ENCODE assay signal across 9 mouse cellular contexts in genomic region chr12:24697484-24698204, GRCm38 (mm10). TPM values are rescaled to one million over a fixed set of nuclear protein-coding genes. Genes with fewer than 3 reads are reported as not detected.
DNase-seq lines count a peak whose midpoint lies in the region; ATAC-seq and TF ChIP-seq lines count a peak whose summit lies in the region.
"Had no signal": no experiment of that assay in that cellular context is flagged by ENCODE, and none has a peak within 500 bp of the region (broad histone marks: within the 10 kb centered on the region; RNA-seq: fewer than 3 reads in every experiment).

No protein-coding gene starts in this region.

- 0 out of 2 replicates have a peak overlapping the region, but pooled peaks have one; percentile 1 for H3K4me2 ChIP-seq in hindbrain, embryonic 14.5 days (replicated peaks)
- H3K4me2 ChIP-seq in midbrain, embryonic 14.5 days (ENCODE audit: low read length) = peak overlapping the region; percentile 17; the same call in 1 of the 2 replicates

- no peaks in the 10 kb centered on the region for H3K36me3 ChIP-seq in hindbrain, embryonic 14.5 days (replicated peaks; ENCODE audit: control insufficient read depth, insufficient read depth)
- H3K36me3 ChIP-seq in midbrain, embryonic 14.5 days (ENCODE audit: control insufficient read depth, insufficient read depth, low read length) = no peaks in the 10 kb centered on the region

- no peak overlapping the region for H3K9ac ChIP-seq in hindbrain, embryonic 14.5 days
- H3K9ac ChIP-seq in midbrain, embryonic 14.5 days (replicated peaks; ENCODE audit: low read length) = no peak overlapping the region

- H3K4me1 ChIP-seq in hindbrain, embryonic 14.5 days (replicated peaks; ENCODE audit: control insufficient read depth, insufficient read depth, low read length) = no peaks in the 10 kb centered on the region
- no peaks in the 10 kb centered on the region for H3K4me1 ChIP-seq in midbrain, embryonic 14.5 days (ENCODE audit: control insufficient read depth, insufficient read depth, low read length)
- no peaks in the 10 kb centered on the region for H3K4me1 ChIP-seq in cerebellum, adult 2 months (ENCODE audit: control insufficient read depth, insufficient read depth, low read length)

- no peak overlapping the region for H3K27ac ChIP-seq in hindbrain, embryonic 14.5 days
- H3K27ac ChIP-seq in midbrain, embryonic 14.5 days (replicated peaks; ENCODE audit: low read depth, low read length) = no peak overlapping the region
- no peak overlapping the region for H3K27ac ChIP-seq in cerebellum, adult 2 months (ENCODE audit: insufficient read depth, low read length)
- H3K27ac ChIP-seq: macrophage had no signal

- no peak for TF ChIP-seq POLR2A in cerebellum, adult 2 months (IDR thresholded peaks at IDR 0.05; ENCODE audit: borderline replicate concordance, insufficient read depth, low read length)

- WGBS in hindbrain, embryonic 14.5 days = 65% methylated on average over 8 of the region's 8 CpGs
- 68% methylated on average over 8 of the region's 8 CpGs for WGBS in midbrain, embryonic 14.5 days
- 56% methylated on average over 8 of the region's 8 CpGs for WGBS in cerebellum, adult 2 months

- H3K9me3 ChIP-seq in hindbrain, embryonic 14.5 days (ENCODE audit: control insufficient read depth, low read length) = no peaks in the 10 kb centered on the region
- no peaks in the 10 kb centered on the region for H3K9me3 ChIP-seq in midbrain, embryonic 14.5 days (ENCODE audit: control insufficient read depth, low read length)

- H3K27me3 ChIP-seq in hindbrain, embryonic 14.5 days (ENCODE audit: control insufficient read depth, insufficient read depth, low read length) = no peaks in the 10 kb centered on the region
- H3K27me3 ChIP-seq in midbrain, embryonic 14.5 days (ENCODE audit: control insufficient read depth, insufficient read depth, low read length) = no peaks in the 10 kb centered on the region
- H3K27me3 ChIP-seq in cerebellum, adult 2 months (ENCODE audit: control insufficient read depth, insufficient read depth, low read length) = no peaks in the 10 kb centered on the region

- no peak for TF ChIP-seq CTCF in cerebellum, adult 2 months (IDR thresholded peaks at IDR 0.05; ENCODE audit: borderline replicate concordance, insufficient read depth, low read depth, low read length)

- peak; percentile 55; the same call in 1 of the 2 replicates for ATAC-seq in hindbrain, embryonic 14.5 days (ENCODE audit: low FRiP score)
- peak; percentile 17; the same call in 1 of the 2 replicates for ATAC-seq in midbrain, embryonic 14.5 days (ENCODE audit: low FRiP score, low TSS enrichment)
- ATAC-seq in inflammation-experienced regulatory T-cells, adult 6 months = no peak

- DNase-seq in kidney, adult 9 months = peak; percentile 58
- no peak for DNase-seq in kidney, adult 11 months
- DNase-seq in NIH3T3 (ENCODE audit: low read depth) = peak; percentile 36
- DNase-seq in hindbrain, embryonic 14.5 days (ENCODE audit: low spot score) = no peak
- no peak for DNase-seq in midbrain, embryonic 14.5 days
- no peak for DNase-seq in thymus, adult 18-20 months
- DNase-seq in cerebellum, adult 2 months = no peak

- no peak overlapping the region for H3K4me3 ChIP-seq in hindbrain, embryonic 14.5 days (replicated peaks; ENCODE audit: low read length)
- H3K4me3 ChIP-seq in midbrain, embryonic 14.5 days (replicated peaks; ENCODE audit: low read depth, low read length) = no peak overlapping the region
- no peak overlapping the region for H3K4me3 ChIP-seq in cerebellum, adult 2 months (replicated peaks; ENCODE audit: insufficient read depth, low read depth, low read length)

RNA-seq across cellular contexts. Expression of gene Rrm2, which starts 10.4 kb away (rescaled TPM):
- 42.8 and 52.5 TPM in 2 replicates for polyA plus RNA-seq in hindbrain, embryonic 14.5 days (2014; fragmentation: Nextera tagmentation; extraction: Ambion mirVana)
- 38.8 and 62.6 TPM in 2 replicates for polyA plus RNA-seq in midbrain, embryonic 14.5 days (2014; fragmentation: Nextera tagmentation; extraction: Ambion mirVana)
- 100 to 1,000 TPM in 1 of 3 experiments, 10 to 100 TPM in 2; 41.3 to 492 (median 44.8) TPM for polyA plus RNA-seq in inflammation-experienced regulatory T-cells, adult 6 months (2017; shearing (Covaris generic))
- polyA plus RNA-seq in cerebellum, adult 2 months (2012; rRNA removed) = 1.2 TPM in 2 replicates

RNA-seq across cellular contexts. Expression of gene Cys1, which starts 16.0 kb away (rescaled TPM):
- polyA plus RNA-seq in hindbrain, embryonic 14.5 days (2014; fragmentation: Nextera tagmentation; extraction: Ambion mirVana) = 2.3 and 2.6 TPM in 2 replicates
- polyA plus RNA-seq in midbrain, embryonic 14.5 days (2014; fragmentation: Nextera tagmentation; extraction: Ambion mirVana) = 1.4 and 1.8 TPM in 2 replicates
- not detected for polyA plus RNA-seq in inflammation-experienced regulatory T-cells, adult 6 months (2017; shearing (Covaris generic))
- polyA plus RNA-seq in cerebellum, adult 2 months (2012; rRNA removed) = 6.0 and 6.2 TPM in 2 replicates
- polyA plus RNA-seq: macrophage had no signal

RNA-seq across cellular contexts. Expression of gene Klf11, which starts 46.6 kb away (rescaled TPM):
- polyA plus RNA-seq in hindbrain, embryonic 14.5 days (2014; fragmentation: Nextera tagmentation; extraction: Ambion mirVana) = 17.2 and 17.9 TPM in 2 replicates
- 15.9 and 21.9 TPM in 2 replicates for polyA plus RNA-seq in midbrain, embryonic 14.5 days (2014; fragmentation: Nextera tagmentation; extraction: Ambion mirVana)
- polyA plus RNA-seq in inflammation-experienced regulatory T-cells, adult 6 months (2017; shearing (Covaris generic)) = 1 to 10 TPM; 2.3 to 3.6 (median 2.7) TPM
- polyA plus RNA-seq in cerebellum, adult 2 months (2012; rRNA removed) = 4.8 and 4.9 TPM in 2 replicates

Comparison
In these comparisons a context has a peak if more than half of its experiments do, and no peak if none do; other contexts are left out.
1. DNase-seq: peak in kidney, adult 9 months (single experiment) and NIH3T3 (single experiment); none in kidney, adult 11 months (single experiment), hindbrain, embryonic 14.5 days (single experiment), midbrain, embryonic 14.5 days (single experiment), thymus, adult 18-20 months (0 of 2) and cerebellum, adult 2 months (0 of 2).
2. RNA of gene Rrm2, which starts 10.4 kb away (polyA plus RNA-seq): 38.8 to 62.6 TPM in midbrain, embryonic 14.5 days, 41.3 to 492 TPM in inflammation-experienced regulatory T-cells, adult 6 months and 42.8 to 52.5 TPM in hindbrain, embryonic 14.5 days; 1.2 TPM in cerebellum, adult 2 months; every median in the first group is over 10 times any median in the second.